Mouse (Mus musculus) ES-Bruce4 (cell line): ENCODE measurements around the gene Kcnma1.

Experiments used
- CTCF ChIP-seq: IDR thresholded peaks from one replicate; pipeline ENCODE4 v1.8.1; 2011; ENCODE audit warnings: low read depth, low read length
- EP300 ChIP-seq: IDR thresholded peaks from 2 replicates; pipeline ENCODE4 v1.6.1; 2011; ENCODE audit warnings: low read depth, low read length; ENCODE audit not compliant: insufficient read depth
- POLR2A ChIP-seq: IDR thresholded peaks from one replicate; pipeline ENCODE4 v1.8.1; 2011; ENCODE audit warnings: low read length; ENCODE audit not compliant: insufficient read depth

GRCm38 (mm10) chr14:23771794-23772193 is 242.5 kb downstream of the Kcnma1 start:
- no peak for TF ChIP-seq CTCF
- TF ChIP-seq EP300: no peak
- TF ChIP-seq POLR2A: no peak
